In the genomic region with DNA sequence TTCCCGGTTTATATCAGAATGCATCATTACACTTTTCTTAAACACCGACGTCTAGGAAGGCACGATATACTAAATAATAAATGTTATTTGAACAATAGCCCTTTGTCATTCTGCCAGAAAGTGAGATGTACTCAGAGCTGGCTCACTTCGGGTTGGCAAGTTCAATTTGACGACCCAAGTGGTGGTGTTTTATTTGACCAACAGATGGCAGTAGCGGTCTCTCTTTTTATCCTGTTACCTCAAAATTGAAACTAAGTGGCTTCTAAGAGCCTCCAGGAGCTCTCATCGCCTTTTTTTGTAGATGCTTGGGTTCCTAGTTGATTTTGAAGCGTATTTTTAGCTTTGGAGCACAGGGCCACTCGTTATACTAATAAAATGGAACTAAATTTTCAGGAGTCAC, we compare ENCODE assay signal across 8 mouse cellular contexts.
DNase-seq lines count a peak whose midpoint lies in the region; ATAC-seq and TF ChIP-seq lines count a peak whose summit lies in the region.

No protein-coding gene starts in this region.

- 12% methylated on average over 10 of the region's 10 CpGs for WGBS in kidney, embryonic 15.5 days
- 17% methylated on average over 10 of the region's 10 CpGs for WGBS in forebrain, embryonic 10.5 days

- H3K36me3 ChIP-seq in kidney, embryonic 15.5 days: no peaks in the 10 kb centered on the region
- no peaks in the 10 kb centered on the region for H3K36me3 ChIP-seq in forebrain, embryonic 10.5 days (replicated peaks)

- ATAC-seq in kidney, embryonic 15.5 days (replicated peaks; ENCODE audit: low FRiP score): no peak

- peak; percentile 66; the same call in 1 of the 2 replicates for TF ChIP-seq CTCF in brain, embryonic 14.5 days (IDR thresholded peaks at IDR 0.05; ENCODE audit: borderline replicate concordance, extremely low read depth, insufficient read depth, insufficient read length)

- H3K27ac ChIP-seq in kidney, embryonic 15.5 days: no peak overlapping the region
- no peak overlapping the region for H3K27ac ChIP-seq in forebrain, embryonic 10.5 days

- intact Hi-C loops in heart, postnatal 10 days (cut with DNase I): loop anchor here (2.0 kb wide), 1 partner anchor 378 kb away; no protein-coding TSS in a partner anchor

- H3K9me3 ChIP-seq in kidney, embryonic 15.5 days (replicated peaks): no peaks in the 10 kb centered on the region
- no peaks in the 10 kb centered on the region for H3K9me3 ChIP-seq in forebrain, embryonic 10.5 days

- H3K9ac ChIP-seq in kidney, embryonic 15.5 days: no peak overlapping the region

- peak; percentile 56 for DNase-seq in kidney, adult 18-20 months
- peak; percentile 89 for DNase-seq in brain, embryonic 14.5 days (ENCODE audit: low read depth)
- DNase-seq in forebrain, embryonic 10.5 days (ENCODE audit: extremely low spot score, low spot score): peak; percentile 27
- peak; percentile 63 to 77 for DNase-seq in heart, postnatal 10 days
- peak; percentile 63 to 70 for DNase-seq in layer of hippocampus, postnatal 10 days (ENCODE audit: low spot score in 2 of 2)
- peak; percentile 68 for DNase-seq in lung, postnatal 25 days (ENCODE audit: low spot score)
- DNase-seq in right cerebral cortex, adult 2 months (ENCODE audit: low spot score in 2 of 2): peak; percentile 77 to 82

- H3K4me3 ChIP-seq in kidney, embryonic 15.5 days (replicated peaks): no peak overlapping the region
- H3K4me3 ChIP-seq in forebrain, embryonic 10.5 days: no peak overlapping the region

- no peak for TF ChIP-seq POLR2A in brain, embryonic 14.5 days (IDR thresholded peaks at IDR 0.05; ENCODE audit: borderline replicate concordance, extremely low read depth, insufficient read depth, insufficient read length, poor library complexity, severe bottlenecking)

- H3K4me1 ChIP-seq in kidney, embryonic 15.5 days: no peaks in the 10 kb centered on the region
- no peaks in the 10 kb centered on the region for H3K4me1 ChIP-seq in forebrain, embryonic 10.5 days

- H3K4me2 ChIP-seq in kidney, embryonic 15.5 days: no peak overlapping the region

- peaks cover 3% of the 10 kb centered on the region; the same call in 1 of the 2 replicates for H3K27me3 ChIP-seq in kidney, embryonic 15.5 days
- no peaks in the 10 kb centered on the region for H3K27me3 ChIP-seq in forebrain, embryonic 10.5 days (ENCODE audit: poor library complexity, severe bottlenecking)

Comparison
In these comparisons a context has a peak if more than half of its experiments do, and no peak if none do; other contexts are left out.
1. DNase-seq: peak in every context shown above with its lines; median percentile 89 in brain, embryonic 14.5 days; 80 in right cerebral cortex, adult 2 months; 70 in heart, postnatal 10 days; 68 in lung, postnatal 25 days; 66 in layer of hippocampus, postnatal 10 days; 56 in kidney, adult 18-20 months; 27 in forebrain, embryonic 10.5 days.